Mouse (Mus musculus) right cerebral cortex, postnatal 10 days (tissue): ENCODE results near the gene BC005537.

Source experiments
- DNase-seq, 2 experiments: peaks; one replicate each; pipeline ENCODE4 v3.0.0; 2021; ENCODE audit warnings: low spot score in 2 of 2

The BC005537 gene

DNA sequence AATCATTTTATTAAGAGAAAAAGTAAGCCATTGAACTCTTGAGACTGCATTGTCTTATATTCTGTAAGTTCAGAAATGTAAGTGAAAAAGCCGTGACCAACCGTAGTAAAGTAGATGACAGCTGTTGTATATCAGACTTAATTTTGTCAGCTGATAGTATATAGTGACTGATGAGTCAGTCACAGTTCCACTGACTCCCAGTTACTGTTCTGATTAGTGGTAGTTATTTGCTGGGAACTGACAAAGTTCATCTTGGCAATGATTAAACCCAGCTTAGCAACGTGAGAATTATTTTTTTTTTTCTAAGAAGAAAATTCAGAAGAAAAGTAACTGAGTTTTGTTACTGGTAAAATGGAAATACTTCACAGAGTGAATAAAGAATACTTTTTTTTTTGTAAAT is 40.2 kb downstream of the BC005537 start:
- no peak for DNase-seq

- DNase-seq: peak; percentile 75 to 77
Measured at GRCm38 (mm10) chr13:24844983-24845955, 43.8 kb downstream of the BC005537 start, which contains the start of gene D130043K22Rik. Gene D130043K22Rik (plus strand): TSS chr13:24845135.

GRCm38 (mm10) chr13:24849318-24849717 is 47.9 kb downstream of the BC005537 start:
- DNase-seq: no peak

DNA sequence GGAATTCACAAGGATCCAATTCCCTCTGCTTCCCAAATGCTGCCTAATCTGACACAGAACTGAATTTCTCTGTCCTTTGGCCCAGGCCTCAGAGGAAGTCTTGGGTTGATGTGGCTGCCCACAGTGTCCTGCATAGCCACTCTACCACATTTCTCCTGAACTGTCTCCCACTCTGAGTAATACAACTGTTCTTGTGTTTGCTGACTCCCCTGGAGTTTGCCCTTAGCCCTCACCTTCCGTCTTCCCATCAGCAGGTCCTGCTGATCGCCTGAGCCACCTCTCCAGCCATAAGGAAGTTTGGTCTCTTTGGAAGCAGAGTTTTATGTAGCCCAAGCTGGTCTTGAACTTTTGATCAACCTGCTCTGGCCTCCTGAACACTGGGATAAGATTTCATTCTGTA is 50.5 kb downstream of the BC005537 start:
- DNase-seq: no peak

- no peak for DNase-seq
Measured at GRCm38 (mm10) chr13:24852570-24852969, 51.1 kb downstream of the BC005537 start.

DNA sequence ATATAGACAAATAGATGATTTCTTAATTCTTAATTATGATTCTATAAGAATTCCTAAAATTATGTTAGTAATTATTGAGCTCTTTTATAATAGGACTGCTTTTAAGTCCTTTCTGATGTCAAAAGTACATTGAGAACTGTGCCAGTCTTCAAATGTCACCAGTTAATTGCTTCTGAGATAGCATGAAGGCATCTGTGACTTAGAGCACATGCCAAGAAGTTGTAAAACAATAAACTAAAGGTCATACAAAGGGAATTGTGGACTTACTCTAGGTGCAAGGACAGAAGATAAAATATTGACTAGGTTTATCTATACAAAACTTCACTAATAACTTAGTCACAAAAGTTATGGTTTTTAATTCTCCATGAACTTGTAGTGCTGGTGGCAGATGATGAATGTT is 57.7 kb downstream of the BC005537 start:
- DNase-seq: no peak

DNA sequence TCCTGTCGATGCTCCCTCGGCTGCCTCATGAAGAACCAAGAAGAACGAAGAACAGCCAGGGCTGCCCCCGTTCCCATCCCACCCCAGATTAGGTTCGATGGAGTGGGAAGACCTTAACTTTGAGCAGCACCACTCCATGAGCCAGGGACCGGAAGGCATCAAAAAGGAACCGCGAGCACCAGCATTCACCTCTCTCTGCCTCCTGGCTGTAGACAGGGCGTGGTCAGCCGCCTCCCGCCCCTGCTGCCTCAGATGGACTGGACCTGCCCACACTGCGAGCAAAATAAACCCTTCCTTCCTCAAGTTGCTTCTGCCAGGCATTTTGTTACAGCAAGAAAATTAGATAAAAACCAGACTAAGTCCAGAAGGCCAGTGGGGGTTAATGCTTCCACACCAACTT is 59.6 kb downstream of the BC005537 start:
- DNase-seq: no peak

GRCm38 (mm10) chr13:24862021-24862420 is 60.6 kb downstream of the BC005537 start:
- no peak for DNase-seq

DNA sequence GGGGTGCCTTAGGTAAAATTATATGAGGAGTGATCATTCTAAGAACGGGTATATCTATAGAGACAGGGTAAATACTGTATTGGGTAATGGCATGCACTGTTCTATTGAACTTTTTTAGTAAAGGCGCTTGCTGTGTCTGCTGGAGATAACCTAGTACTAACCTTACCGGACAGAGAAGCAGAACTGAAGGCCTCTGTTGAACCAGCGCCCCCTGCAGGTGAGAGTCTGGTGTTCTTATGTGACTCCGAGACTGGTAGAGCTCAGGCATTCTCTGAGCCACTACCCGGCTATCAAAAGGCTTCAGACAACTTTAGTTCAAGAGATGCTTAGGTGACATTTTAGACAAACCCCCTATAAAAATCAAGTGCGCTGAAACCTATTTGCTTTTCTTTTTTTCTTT is 61.1 kb downstream of the BC005537 start:
- peak in 1 of 2 experiments; percentile 48 for DNase-seq
